Mouse (Mus musculus): ENCODE results near the gene Rps27rt.
"Not testable (repeated sequence)": the region's sequence is repeated elsewhere in the genome, so short reads cannot be mapped to it uniquely, and the experiment has no call there.

The Rps27rt gene

GRCm38 (mm10) chr9:114985741-114986140 is 3.2 kb upstream of the Rps27rt start:
- no peak for DNase-seq (ENCODE audit: low spot score in 2 of 2)

GRCm38 (mm10) chr9:114979969-114980368 is 2.6 kb downstream of the Rps27rt start:
- DNase-seq (ENCODE audit: low spot score in 2 of 2) = peak in 1 of 2 experiments; percentile 49

- DNase-seq (ENCODE audit: low spot score in 2 of 2) = peak; percentile 83 to 85
Measured at GRCm38 (mm10) chr9:114978281-114979111, 4.0 kb downstream of the Rps27rt start, which contains the start of gene Osbpl10. Gene Osbpl10 (plus strand): TSS chr9:114978569.

- DNase-seq (ENCODE audit: low spot score in 2 of 2) = peak; percentile 43 to 71
Measured at GRCm38 (mm10) chr9:114977461-114978280, 4.9 kb downstream of the Rps27rt start.

GRCm38 (mm10) chr9:114966286-114966685 is 16.3 kb downstream of the Rps27rt start:
- not testable (repeated sequence) for DNase-seq (ENCODE audit: low spot score in 2 of 2)

GRCm38 (mm10) chr9:114964093-114964492 is 18.4 kb downstream of the Rps27rt start:
- DNase-seq (ENCODE audit: low spot score in 2 of 2) = no peak

- DNase-seq (ENCODE audit: low spot score in 2 of 2) = no peak
Measured at GRCm38 (mm10) chr9:114960844-114961243, 21.7 kb downstream of the Rps27rt start.

GRCm38 (mm10) chr9:114960043-114960789 is 22.3 kb downstream of the Rps27rt start:
- no peak for DNase-seq (ENCODE audit: low spot score in 2 of 2)

- peak in 1 of 2 experiments; percentile 32 for DNase-seq (ENCODE audit: low spot score in 2 of 2)
Measured at GRCm38 (mm10) chr9:114956945-114957344, 25.6 kb downstream of the Rps27rt start.

- no peak for DNase-seq (ENCODE audit: low spot score in 2 of 2)
Measured at GRCm38 (mm10) chr9:114955340-114955739, 27.2 kb downstream of the Rps27rt start.

- no peak for DNase-seq (ENCODE audit: low spot score in 2 of 2)
Measured at GRCm38 (mm10) chr9:114952866-114953265, 29.7 kb downstream of the Rps27rt start.

- DNase-seq (ENCODE audit: low spot score in 2 of 2) = no peak
Measured at GRCm38 (mm10) chr9:114948395-114948794, 34.1 kb downstream of the Rps27rt start.

GRCm38 (mm10) chr9:114945576-114945975 is 37.0 kb downstream of the Rps27rt start:
- no peak for DNase-seq (ENCODE audit: low spot score in 2 of 2)

- DNase-seq (ENCODE audit: low spot score in 2 of 2) = no peak
Measured at GRCm38 (mm10) chr9:114944642-114945041, 37.9 kb downstream of the Rps27rt start.

GRCm38 (mm10) chr9:114936687-114937086 is 45.9 kb downstream of the Rps27rt start:
- DNase-seq (ENCODE audit: low spot score in 2 of 2) = no peak

- DNase-seq (ENCODE audit: low spot score in 2 of 2) = no peak
Measured at GRCm38 (mm10) chr9:114935321-114935720, 47.2 kb downstream of the Rps27rt start.

GRCm38 (mm10) chr9:114934231-114934630 is 48.3 kb downstream of the Rps27rt start:
- DNase-seq (ENCODE audit: low spot score in 2 of 2) = no peak

GRCm38 (mm10) chr9:114933723-114934171 is 48.8 kb downstream of the Rps27rt start, which contains the start of gene Gpd1l:
Gene Gpd1l (minus strand): TSS chr9:114933987.
- DNase-seq (ENCODE audit: low spot score in 2 of 2) = peak; percentile 97

GRCm38 (mm10) chr9:114933037-114933722 is 49.4 kb downstream of the Rps27rt start:
- DNase-seq (ENCODE audit: low spot score in 2 of 2) = no peak

- no peak for DNase-seq (ENCODE audit: low spot score in 2 of 2)
Measured at GRCm38 (mm10) chr9:114932607-114933006, 49.9 kb downstream of the Rps27rt start.
